Mouse (Mus musculus) 3T3-L1 (cell line): ENCODE data around the gene Ing3.

Experiments
- DNase-seq: peaks from one replicate; pipeline ENCODE4 v3.0.0-alpha.2; 2015; ENCODE audit warnings: low read depth, low spot score

Gene Ing3

GRCm38 (mm10) chr6:22021315-22021714, 71.9 kb downstream of the Ing3 start:
- no peak for DNase-seq

GRCm38 (mm10) chr6:22024168-22024567, 74.8 kb downstream of the Ing3 start:
- DNase-seq, result no peak
